Mouse (Mus musculus) layer of hippocampus, adult 8-10 months (tissue): ENCODE measurements around the gene Gpr137. TPM values are rescaled to one million over a fixed set of nuclear protein-coding genes. Genes with fewer than 3 reads are reported as not detected.
A peak's percentile ranks its signal among the peaks of the same experiment; 100 is the strongest.
"Not testable (repeated sequence)": the region's sequence is repeated elsewhere in the genome, so short reads cannot be mapped to it uniquely, and the experiment has no call there.

ENCODE experiments used
- DNase-seq, 2 experiments: peaks; one replicate each; pipeline ENCODE4 v3.0.0; 2022; ENCODE audit warnings: low spot score in 2 of 2
- total RNA-seq, 4 experiments: library from RNA; stranded (reverse); gene quantifications; 2 replicates each; pipeline ENCODE4 v1.2.4; 2022

Gpr137 gene
- total RNA-seq, 4 experiments from 2014 or later, result 92.5 to 107 (median 104) TPM

GRCm38 (mm10) chr19:6922901-6923735, 19.2 kb downstream of the Gpr137 start:
- DNase-seq, result no peak

GRCm38 (mm10) chr19:6921647-6922567, 20.4 kb downstream of the Gpr137 start, which contains the start of gene Esrra:
Esrra (minus strand) TSS chr19:6921813.
- peak; percentile 100 for DNase-seq

DNA sequence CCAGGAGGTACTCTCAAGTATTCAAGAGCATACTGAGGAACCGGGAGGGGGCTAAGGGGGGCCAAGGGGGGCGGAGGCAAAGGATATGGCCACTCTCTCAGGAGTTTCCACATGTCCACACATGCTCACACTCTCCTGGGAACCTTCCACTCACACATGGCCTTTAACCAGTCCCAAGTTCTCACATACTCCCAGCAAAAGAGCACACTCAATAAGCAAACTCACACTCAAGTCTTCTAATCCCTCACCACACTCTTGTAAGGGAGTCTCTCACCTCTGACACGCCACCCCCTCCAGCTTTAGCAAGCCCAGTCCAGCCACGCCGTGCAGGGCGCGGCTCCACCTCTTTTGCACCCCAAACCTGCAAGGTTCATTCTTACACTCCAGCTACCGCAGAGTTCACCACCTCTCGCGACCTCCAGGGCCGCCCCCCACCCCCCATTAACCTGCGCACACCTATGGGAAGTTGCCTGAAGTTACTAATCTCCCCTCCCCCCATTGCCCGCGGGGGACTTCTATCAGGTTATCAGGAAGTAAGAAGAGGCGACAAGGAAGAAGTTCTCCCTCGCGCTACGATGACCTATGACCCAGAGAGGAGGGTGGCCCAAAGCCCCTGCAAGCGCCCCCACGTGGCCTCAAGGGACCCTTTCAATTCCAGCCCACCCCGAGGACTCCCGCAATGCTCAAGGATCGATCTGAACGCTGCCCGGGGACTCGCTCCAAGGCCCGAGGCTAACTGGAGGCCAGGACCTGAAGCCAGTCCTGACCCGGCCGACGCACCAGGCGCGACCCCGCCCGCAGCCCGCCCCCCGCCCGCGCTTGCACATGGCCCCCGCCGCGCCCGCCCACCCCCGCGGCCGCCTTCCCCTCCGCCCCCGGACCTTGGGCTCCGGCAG, 21.3 kb downstream of the Gpr137 start:
- no peak for DNase-seq

- no peak for DNase-seq
Measured at GRCm38 (mm10) chr19:6919876-6920740, 22.2 kb downstream of the Gpr137 start.

GRCm38 (mm10) chr19:6919431-6919830, 22.8 kb downstream of the Gpr137 start:
- DNase-seq, result no peak

DNA sequence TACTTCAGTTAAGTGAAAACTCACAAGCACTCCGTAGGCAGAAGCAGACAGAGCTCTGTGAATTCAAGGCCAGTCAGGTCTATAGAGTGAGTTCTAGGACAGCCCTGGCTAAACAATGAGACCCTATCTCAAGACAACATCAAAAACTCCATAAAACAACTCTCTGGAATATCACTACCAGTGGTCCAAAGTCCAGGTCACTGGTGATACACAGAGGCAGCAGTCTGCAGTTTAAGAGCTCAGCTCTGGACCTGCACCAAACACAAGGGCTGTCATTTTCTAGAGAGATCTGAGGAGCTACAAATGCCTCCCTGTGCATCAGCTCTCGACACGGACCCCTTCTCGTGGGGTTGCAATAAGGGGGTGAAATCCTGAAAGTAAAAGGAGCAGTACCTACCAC, 24.0 kb downstream of the Gpr137 start:
- DNase-seq, result no peak

GRCm38 (mm10) chr19:6916496-6916895, 25.8 kb downstream of the Gpr137 start:
- DNase-seq, result no peak

DNA sequence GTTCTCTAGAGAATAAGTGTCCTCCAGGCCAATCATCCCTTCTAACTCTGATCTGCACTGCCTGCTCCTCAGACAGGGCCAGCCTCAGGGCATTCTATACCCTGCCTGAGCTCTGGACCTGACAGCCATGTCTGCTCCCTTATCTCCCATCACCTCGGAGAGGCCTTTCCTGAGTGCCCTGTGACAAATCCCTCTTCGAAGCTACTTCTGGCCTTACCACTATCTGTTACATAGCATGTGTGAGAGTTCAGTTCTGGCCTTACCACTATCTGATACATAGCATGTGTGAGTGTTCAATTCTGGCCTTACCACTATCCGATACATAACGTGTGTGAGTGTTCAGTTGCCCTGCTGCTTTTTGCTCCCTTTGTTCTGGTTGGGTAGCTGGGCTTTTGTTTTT, 27.0 kb downstream of the Gpr137 start:
- no peak for DNase-seq

GRCm38 (mm10) chr19:6914540-6914939, 27.7 kb downstream of the Gpr137 start:
- no peak for DNase-seq

DNA sequence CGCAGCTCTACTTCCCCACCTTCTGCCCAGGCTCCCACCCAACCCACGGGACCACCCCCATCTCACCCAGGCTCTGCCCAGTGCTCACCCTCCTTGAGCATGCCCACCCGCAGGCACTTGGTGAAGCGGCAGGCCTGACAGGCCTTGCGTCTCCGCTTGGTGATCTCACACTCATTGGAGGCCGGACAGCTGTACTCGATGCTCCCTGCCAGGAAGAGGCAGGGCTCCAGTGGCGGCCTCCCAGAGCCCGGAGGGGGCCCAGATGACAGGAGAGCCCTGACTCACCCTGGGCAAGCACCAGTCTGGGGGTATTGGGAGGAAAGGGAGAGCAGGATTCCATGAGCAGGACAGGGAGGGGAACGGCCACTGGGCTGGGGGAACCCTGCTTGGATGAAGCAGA, 28.3 kb downstream of the Gpr137 start:
- no peak for DNase-seq

DNA sequence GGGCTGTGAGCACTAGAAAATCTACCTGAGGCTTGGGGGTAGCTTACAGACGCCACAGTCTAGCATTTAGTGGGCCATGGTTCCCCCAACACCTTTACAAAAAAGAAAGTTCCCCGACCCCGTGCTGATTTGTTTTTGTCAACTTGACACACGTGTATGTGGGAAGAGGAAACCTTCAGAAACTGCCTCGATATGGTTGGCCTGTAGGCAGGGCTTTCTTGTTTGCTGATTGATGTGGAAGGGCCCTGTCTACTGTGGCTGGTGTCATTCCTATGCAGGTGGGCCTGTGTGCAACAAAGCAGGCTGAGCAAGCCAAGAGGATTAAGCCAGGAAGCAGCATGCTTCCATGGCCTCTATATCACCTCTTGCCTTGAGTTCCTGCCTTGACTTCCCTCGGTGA, 29.2 kb downstream of the Gpr137 start:
- no peak for DNase-seq

DNA sequence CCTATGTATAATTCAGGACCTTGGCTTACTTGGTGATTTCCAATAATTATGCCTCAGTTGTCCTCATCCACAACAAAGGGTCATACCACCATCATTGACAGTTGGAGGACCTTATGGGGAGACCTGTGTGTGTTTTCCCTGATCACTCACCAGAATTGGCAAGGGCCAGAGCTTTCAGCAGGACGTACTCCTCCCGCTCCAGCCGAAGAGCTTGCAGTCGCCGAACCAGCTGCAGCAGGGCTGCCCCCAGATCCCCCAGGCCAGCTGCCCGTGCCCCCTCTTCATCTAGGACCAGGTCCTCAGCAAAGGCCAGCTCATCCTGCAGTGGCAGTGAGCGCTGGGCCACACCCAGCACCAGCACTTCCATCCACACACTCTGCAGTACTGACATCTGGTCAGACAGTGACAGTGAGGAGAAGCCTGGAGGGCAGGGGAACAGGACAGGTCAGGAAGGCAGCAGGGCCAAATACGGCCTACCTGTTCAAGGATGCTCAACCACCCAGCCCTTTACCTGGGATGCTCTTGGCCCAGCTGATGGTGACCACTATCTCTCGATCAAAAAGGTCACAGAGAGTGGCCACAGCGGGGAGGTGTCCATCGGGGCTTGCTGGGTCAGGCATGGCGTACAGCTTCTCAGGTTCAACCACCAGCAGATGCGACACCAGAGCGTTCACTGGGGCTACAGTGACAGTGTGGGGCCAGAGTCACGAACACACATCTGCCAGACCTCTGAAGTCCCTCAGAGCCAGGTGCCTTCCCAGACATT, 29.9 kb downstream of the Gpr137 start:
- no peak for DNase-seq

- DNase-seq, result no peak
Measured at GRCm38 (mm10) chr19:6911101-6912074, 30.9 kb downstream of the Gpr137 start.

DNA sequence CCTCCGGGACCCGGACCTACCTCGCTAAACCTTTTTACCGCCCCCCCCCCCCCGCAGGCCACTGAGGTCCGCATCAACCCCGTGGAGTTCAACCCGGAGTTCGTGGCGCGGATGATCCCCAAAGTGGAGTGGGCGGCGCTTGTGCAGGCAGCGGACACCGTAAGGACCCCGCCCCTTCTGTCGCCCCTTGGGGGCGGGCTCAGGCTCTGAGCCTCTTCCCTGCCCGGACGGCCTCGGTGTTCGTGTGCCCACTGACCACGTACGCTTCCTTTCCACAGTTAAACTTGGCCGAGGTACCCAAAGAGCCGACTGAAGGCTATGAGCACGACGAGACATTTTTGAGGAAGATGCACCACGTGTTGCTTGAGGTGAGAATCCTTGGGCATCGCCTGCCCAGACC, 32.0 kb downstream of the Gpr137 start:
- not testable (repeated sequence) for DNase-seq

- DNase-seq, result peak; percentile 92 to 96
Measured at GRCm38 (mm10) chr19:6909507-6910289, 32.6 kb downstream of the Gpr137 start, which contains the start of the genes Trmt112 and Prdx5. Trmt112 (plus strand) TSS chr19:6909698. Prdx5 (minus strand) TSS chr19:6910106.

GRCm38 (mm10) chr19:6909021-6909420, 33.3 kb downstream of the Gpr137 start:
- no peak for DNase-seq

DNA sequence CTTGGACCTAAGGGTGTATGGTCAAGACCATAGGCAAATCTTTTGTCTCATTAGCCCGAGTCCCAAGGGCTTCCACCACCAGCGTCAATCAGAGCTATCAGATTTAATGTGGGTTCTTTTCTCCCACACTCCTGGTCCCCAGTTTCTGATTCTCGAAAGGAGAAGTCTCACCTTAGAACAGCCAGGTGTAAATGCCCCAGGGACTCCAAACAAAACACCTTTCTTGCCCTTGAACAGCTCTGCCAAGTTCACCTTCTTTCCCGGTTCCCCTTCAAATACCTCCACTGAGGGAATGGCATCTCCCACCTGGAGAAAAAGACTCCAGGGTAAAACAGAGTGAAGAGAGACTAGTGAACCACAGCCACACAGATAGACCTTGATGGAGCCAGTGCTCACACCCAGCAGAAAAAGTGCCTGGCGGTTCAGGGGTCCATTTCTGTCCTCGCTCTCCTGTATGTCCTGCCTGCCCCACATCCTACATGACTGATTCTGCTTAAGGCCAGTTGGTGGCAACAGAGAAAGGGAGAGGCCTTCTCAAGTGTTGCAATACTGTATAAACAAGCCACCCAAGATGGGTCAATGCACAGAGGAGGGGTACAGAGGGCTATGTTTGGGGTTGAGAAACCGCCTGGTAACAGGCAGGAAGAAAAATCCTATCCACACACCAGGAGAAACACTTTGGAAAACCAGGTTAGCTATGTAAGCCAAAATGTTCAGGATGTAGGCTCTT, 34.3 kb downstream of the Gpr137 start:
- no peak for DNase-seq
